Mouse (Mus musculus): ENCODE data around the gene Med20. TPM values are rescaled to one million over a fixed set of nuclear protein-coding genes. Genes with fewer than 3 reads are reported as not detected.

Gene Med20
- 49.6 and 50.4 TPM in 2 replicates for polyA plus RNA-seq (2015; fragmentation: Nextera tagmentation; extraction: Ambion mirVana)

GRCm38 (mm10) chr17:47610849-47611660, at the start of gene Med20, which contains the start of the genes Bysl and Gm20517:
Med20 (plus strand) TSS chr17:47611582.
Bysl (minus strand) TSS chr17:47611492.
Gm20517 (plus strand) TSS chr17:47611589.
- WGBS, result under 1% methylated on average over 59 of the region's 59 CpGs

GRCm38 (mm10) chr17:47562875-47563274, 48.5 kb upstream of the Med20 start:
- WGBS, result 75% methylated on average over 6 of the region's 6 CpGs
- Histone ChIP-seq H3K4me3 (no peak overlapping the region), H3K9me3 (no peaks in the 10 kb centered on the region), H3K4me2 (no peak overlapping the region), H3K9ac (no peak overlapping the region), H3K27me3 (replicated peaks) (no peaks in the 10 kb centered on the region), H3K4me1 (no peaks in the 10 kb centered on the region), H3K36me3 (replicated peaks) (no peaks in the 10 kb centered on the region), H3K27ac (no peak overlapping the region)
- ATAC-seq (replicated peaks), result no peak

More at GRCm38 (mm10) chr17:47610849-47611660, at the start of gene Med20, which contains the start of the genes Bysl and Gm20517:
- Histone ChIP-seq H3K4me1 (peaks cover 32% of the 10 kb centered on the region), H3K4me2 (peak within 1 kb of the TSS; percentile 84), H3K9ac (peak within 1 kb of the TSS; percentile 78), H3K4me3 (peak within 1 kb of the TSS; percentile 71), H3K36me3 (replicated peaks) (peaks cover 15% of the 10 kb centered on the region; the same call in 1 of the 2 replicates), H3K27me3 (replicated peaks) (no peaks in the 10 kb centered on the region), H3K27ac (peak within 1 kb of the TSS; percentile 67), H3K9me3 (no peaks in the 10 kb centered on the region)
- peak; percentile 97 for ATAC-seq (replicated peaks)

- no peak overlapping the region for H3K4me3 ChIP-seq
- no peaks in the 10 kb centered on the region for H3K9me3 ChIP-seq
- ATAC-seq (replicated peaks), result no peak
- H3K36me3 ChIP-seq (replicated peaks), result no peaks in the 10 kb centered on the region
- no peak overlapping the region for H3K9ac ChIP-seq
- no peaks in the 10 kb centered on the region for H3K4me1 ChIP-seq
- WGBS, result 91% methylated on average over 5 of the region's 5 CpGs
- H3K27ac ChIP-seq, result no peak overlapping the region
- H3K27me3 ChIP-seq (replicated peaks), result no peaks in the 10 kb centered on the region
- H3K4me2 ChIP-seq, result no peak overlapping the region
Observed at GRCm38 (mm10) chr17:47564612-47565011, 46.8 kb upstream of the Med20 start.

GRCm38 (mm10) chr17:47566133-47566532, 45.2 kb upstream of the Med20 start:
- Histone ChIP-seq H3K4me1 (no peaks in the 10 kb centered on the region), H3K36me3 (replicated peaks) (no peaks in the 10 kb centered on the region), H3K4me3 (no peak overlapping the region), H3K9me3 (no peaks in the 10 kb centered on the region), H3K27ac (no peak overlapping the region), H3K27me3 (replicated peaks) (no peaks in the 10 kb centered on the region), H3K4me2 (no peak overlapping the region), H3K9ac (no peak overlapping the region)
- ATAC-seq (replicated peaks), result no peak
- 8% methylated on average over 2 of the region's 2 CpGs for WGBS

GRCm38 (mm10) chr17:47567271-47567670, 44.1 kb upstream of the Med20 start:
- Histone ChIP-seq H3K4me3 (no peak overlapping the region), H3K36me3 (replicated peaks) (no peaks in the 10 kb centered on the region), H3K27ac (no peak overlapping the region), H3K4me2 (no peak overlapping the region), H3K9me3 (no peaks in the 10 kb centered on the region), H3K27me3 (replicated peaks) (no peaks in the 10 kb centered on the region), H3K4me1 (no peaks in the 10 kb centered on the region), H3K9ac (no peak overlapping the region)
- WGBS, result 96% methylated on average over 3 of the region's 3 CpGs
- ATAC-seq (replicated peaks), result no peak

- Histone ChIP-seq H3K27me3 (replicated peaks) (no peaks in the 10 kb centered on the region), H3K9me3 (no peaks in the 10 kb centered on the region), H3K4me2 (no peak overlapping the region), H3K4me3 (no peak overlapping the region), H3K4me1 (no peaks in the 10 kb centered on the region), H3K9ac (no peak overlapping the region), H3K27ac (no peak overlapping the region), H3K36me3 (replicated peaks) (no peaks in the 10 kb centered on the region)
- ATAC-seq (replicated peaks), result no peak
- 95% methylated on average over 3 of the region's 3 CpGs for WGBS
Observed at GRCm38 (mm10) chr17:47568389-47568788, 43.0 kb upstream of the Med20 start.

GRCm38 (mm10) chr17:47568951-47569527, 42.3 kb upstream of the Med20 start:
- Histone ChIP-seq H3K9ac (no peak overlapping the region), H3K4me3 (no peak overlapping the region), H3K4me2 (no peak overlapping the region), H3K4me1 (no peaks in the 10 kb centered on the region), H3K36me3 (replicated peaks) (no peaks in the 10 kb centered on the region), H3K27me3 (replicated peaks) (no peaks in the 10 kb centered on the region), H3K27ac (no peak overlapping the region), H3K9me3 (no peaks in the 10 kb centered on the region)
- 51% methylated on average over 10 of the region's 10 CpGs for WGBS
- ATAC-seq (replicated peaks), result no peak

- Histone ChIP-seq H3K27me3 (replicated peaks) (no peaks in the 10 kb centered on the region), H3K4me3 (no peak overlapping the region), H3K36me3 (replicated peaks) (no peaks in the 10 kb centered on the region), H3K9me3 (no peaks in the 10 kb centered on the region), H3K27ac (no peak overlapping the region), H3K9ac (no peak overlapping the region), H3K4me1 (no peaks in the 10 kb centered on the region), H3K4me2 (no peak overlapping the region)
- WGBS, result 18% methylated on average over 7 of the region's 7 CpGs
- ATAC-seq (replicated peaks), result no peak
Observed at GRCm38 (mm10) chr17:47571621-47572020, 39.8 kb upstream of the Med20 start.

GRCm38 (mm10) chr17:47572436-47572835, 38.9 kb upstream of the Med20 start:
- no peak for ATAC-seq (replicated peaks)
- Histone ChIP-seq H3K27ac (no peak overlapping the region), H3K27me3 (replicated peaks) (no peaks in the 10 kb centered on the region), H3K4me3 (no peak overlapping the region), H3K4me1 (no peaks in the 10 kb centered on the region), H3K36me3 (replicated peaks) (no peaks in the 10 kb centered on the region), H3K9me3 (no peaks in the 10 kb centered on the region), H3K9ac (no peak overlapping the region), H3K4me2 (no peak overlapping the region)

GRCm38 (mm10) chr17:47574028-47574427, 37.4 kb upstream of the Med20 start:
- H3K9me3 ChIP-seq, result no peaks in the 10 kb centered on the region
- H3K9ac ChIP-seq, result no peak overlapping the region
- ATAC-seq (replicated peaks), result no peak
- no peak overlapping the region for H3K4me3 ChIP-seq
- no peaks in the 10 kb centered on the region for H3K27me3 ChIP-seq (replicated peaks)
- H3K4me2 ChIP-seq, result no peak overlapping the region
- no peaks in the 10 kb centered on the region for H3K36me3 ChIP-seq (replicated peaks)
- no peak overlapping the region for H3K27ac ChIP-seq
- WGBS, result 83% methylated on average over 8 of the region's 8 CpGs
- no peaks in the 10 kb centered on the region for H3K4me1 ChIP-seq

- no peak for ATAC-seq (replicated peaks)
- Histone ChIP-seq H3K9ac (no peak overlapping the region), H3K27ac (no peak overlapping the region), H3K36me3 (replicated peaks) (no peaks in the 10 kb centered on the region), H3K27me3 (replicated peaks) (no peaks in the 10 kb centered on the region), H3K9me3 (no peaks in the 10 kb centered on the region), H3K4me3 (no peak overlapping the region), H3K4me2 (no peak overlapping the region), H3K4me1 (no peaks in the 10 kb centered on the region)
- 75% methylated on average over 11 of the region's 11 CpGs for WGBS
Observed at GRCm38 (mm10) chr17:47574830-47575229, 36.6 kb upstream of the Med20 start.

- no peaks in the 10 kb centered on the region for H3K4me1 ChIP-seq
- ATAC-seq (replicated peaks), result no peak
- H3K4me3 ChIP-seq, result no peak overlapping the region
- WGBS, result 88% methylated on average over 6 of the region's 6 CpGs
- H3K4me2 ChIP-seq, result no peak overlapping the region
- no peaks in the 10 kb centered on the region for H3K27me3 ChIP-seq (replicated peaks)
- no peaks in the 10 kb centered on the region for H3K36me3 ChIP-seq (replicated peaks)
- no peak overlapping the region for H3K9ac ChIP-seq
- H3K27ac ChIP-seq, result no peak overlapping the region
- H3K9me3 ChIP-seq, result no peaks in the 10 kb centered on the region
Observed at GRCm38 (mm10) chr17:47578655-47579054, 32.7 kb upstream of the Med20 start.

GRCm38 (mm10) chr17:47580962-47581361, 30.4 kb upstream of the Med20 start:
- no peak overlapping the region for H3K27ac ChIP-seq
- no peaks in the 10 kb centered on the region for H3K9me3 ChIP-seq
- no peak overlapping the region for H3K4me3 ChIP-seq
- WGBS, result 96% methylated on average over 4 of the region's 4 CpGs
- H3K4me1 ChIP-seq, result no peaks in the 10 kb centered on the region
- H3K36me3 ChIP-seq (replicated peaks), result no peaks in the 10 kb centered on the region
- H3K9ac ChIP-seq, result no peak overlapping the region
- H3K27me3 ChIP-seq (replicated peaks), result no peaks in the 10 kb centered on the region
- no peak for ATAC-seq (replicated peaks)
- no peak overlapping the region for H3K4me2 ChIP-seq

Measured in midbrain, embryonic 15.5 days (tissue).